Mouse (Mus musculus): Measurements from ENCODE around the gene Dyrk1b.
"Not testable (repeated sequence)": the region's sequence is repeated elsewhere in the genome, so short reads cannot be mapped to it uniquely, and the experiment has no call there.

The Dyrk1b gene

DNA sequence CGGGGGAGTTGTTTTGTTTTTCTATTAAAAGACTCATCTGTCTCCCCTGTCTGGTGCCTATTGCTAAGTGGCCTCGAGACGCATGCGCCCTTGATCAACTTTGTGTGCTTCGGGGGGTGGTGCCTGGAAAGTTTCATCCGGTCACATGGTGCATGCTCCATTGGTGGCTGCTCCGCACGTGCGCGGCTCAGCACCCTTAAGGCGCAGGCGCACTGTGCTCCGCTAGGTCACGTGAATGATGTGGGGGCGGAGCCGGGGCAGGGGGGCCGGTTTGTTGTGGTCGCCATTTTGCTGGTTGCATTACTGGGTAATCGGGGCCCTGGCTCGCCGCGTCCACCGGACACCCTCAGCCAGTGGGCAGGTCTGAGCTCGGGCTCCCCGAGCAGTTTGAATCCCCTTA lies at the start of gene Dyrk1b:
Gene Dyrk1b, plus strand, starts transcription at position 242 of the 400 bp plus-strand sequence.
- DNase-seq (ENCODE audit: low spot score in 2 of 2): peak; percentile 98 to 99

DNA sequence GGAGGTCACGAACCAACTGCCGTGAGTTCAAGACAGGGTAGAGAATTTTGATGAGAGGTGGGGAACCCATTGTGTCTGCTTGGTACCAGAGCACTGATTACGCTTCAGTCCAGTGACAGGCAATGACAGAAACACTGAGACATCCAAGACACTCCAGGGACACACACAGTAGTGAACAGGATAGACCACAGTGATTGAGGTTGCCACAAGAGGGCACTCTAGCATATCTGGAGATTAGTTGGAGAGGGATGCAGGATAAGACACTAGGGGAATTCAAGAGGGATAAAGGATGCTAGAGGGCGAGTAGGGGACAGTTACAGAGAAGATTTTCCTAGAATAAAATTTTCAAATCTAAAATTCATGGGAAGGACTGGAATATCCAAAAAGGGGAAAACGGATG lies 41.7 kb upstream of the Dyrk1b start:
- DNase-seq (ENCODE audit: low spot score in 2 of 2): no peak

DNA sequence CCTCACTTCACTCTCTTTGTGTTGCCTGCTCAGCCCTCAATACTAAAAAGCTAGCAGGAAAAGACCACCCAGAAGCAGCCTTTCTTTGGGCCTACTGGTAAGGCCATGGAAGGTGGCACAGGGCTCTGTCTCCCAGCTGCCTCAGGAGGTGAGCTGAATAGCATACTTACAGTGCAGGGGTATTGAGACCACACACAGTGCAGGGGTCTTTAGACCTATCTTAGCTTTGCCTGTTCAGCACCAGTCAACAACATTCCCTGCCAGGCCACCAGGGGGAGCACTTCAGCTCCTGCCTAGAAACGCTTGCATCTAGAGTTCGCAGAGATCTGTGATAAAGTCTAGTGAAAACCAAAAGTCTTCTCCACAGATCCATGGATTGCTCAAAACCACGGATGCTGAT lies 31.0 kb upstream of the Dyrk1b start:
- peak; percentile 39 to 75 for DNase-seq (ENCODE audit: low spot score in 2 of 2)

DNA sequence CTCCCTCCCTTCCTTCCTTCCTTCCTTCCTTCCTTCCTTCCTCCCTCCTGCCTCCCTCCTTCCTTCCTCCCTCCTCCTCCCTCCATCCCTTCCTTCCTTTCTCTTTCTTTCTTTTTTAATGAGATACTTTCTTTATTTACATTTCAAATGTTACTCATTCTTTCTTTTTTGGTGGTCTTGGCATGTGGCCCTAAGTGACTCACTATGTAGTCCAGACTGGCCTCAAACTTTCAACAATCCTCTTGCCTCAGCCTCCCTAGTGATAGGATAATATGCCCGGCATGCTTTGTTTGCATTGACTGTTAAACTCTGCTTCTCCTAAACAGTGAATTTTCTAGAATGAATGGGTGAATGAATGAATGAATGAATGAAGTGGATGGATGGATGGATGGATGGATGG lies 29.4 kb upstream of the Dyrk1b start:
- no peak for DNase-seq (ENCODE audit: low spot score in 2 of 2)

DNA sequence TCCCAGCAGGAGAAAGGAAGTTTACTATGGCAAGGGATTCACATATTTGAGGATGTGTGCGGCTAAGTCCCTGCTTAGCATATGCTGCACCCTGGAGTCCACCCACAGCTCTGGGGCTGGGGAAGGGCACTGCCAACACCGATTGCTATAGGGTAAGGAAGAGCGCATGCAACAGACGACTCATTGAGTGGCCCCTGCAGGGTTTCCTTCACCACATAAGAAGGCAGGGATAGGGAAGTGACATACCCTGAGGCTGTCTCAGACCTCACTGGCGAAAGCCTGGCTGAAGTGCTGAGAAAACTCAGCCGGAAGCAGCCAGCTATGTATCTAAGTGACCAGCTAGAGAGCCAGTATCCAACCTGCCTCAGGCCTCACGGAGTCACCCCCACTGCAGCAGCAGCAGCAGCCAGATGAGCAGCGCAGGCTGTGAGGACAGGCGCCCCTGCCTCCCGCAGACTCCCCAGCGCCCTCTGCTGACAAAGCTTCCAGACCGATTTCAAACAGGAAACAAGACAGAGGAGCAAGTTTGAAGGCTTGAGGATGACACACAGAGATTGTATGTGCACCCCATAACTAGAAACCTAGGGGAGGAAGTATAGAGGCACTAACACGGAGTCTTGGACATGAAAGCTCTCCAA lies 27.6 kb upstream of the Dyrk1b start:
- no peak for DNase-seq (ENCODE audit: low spot score in 2 of 2)

DNA sequence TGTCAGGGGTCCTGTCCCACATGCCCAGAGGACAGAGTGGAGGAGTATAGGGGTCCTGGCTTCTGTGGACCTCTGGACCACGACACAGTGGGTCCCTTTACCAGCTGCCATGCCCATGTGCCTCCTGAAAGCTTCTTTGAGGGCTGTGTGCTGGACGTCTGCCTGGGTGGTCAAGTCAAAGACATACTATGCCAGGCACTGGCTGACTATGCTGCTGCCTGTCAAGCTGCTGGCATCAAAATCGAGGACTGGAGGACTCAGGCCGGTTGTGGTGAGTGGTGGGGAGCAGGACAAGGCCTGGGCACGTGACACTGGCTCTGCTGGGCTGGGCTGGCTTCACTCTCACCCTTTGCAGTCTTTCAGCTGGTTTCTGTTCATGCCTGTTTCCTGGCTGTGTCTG lies 25.7 kb upstream of the Dyrk1b start:
- DNase-seq (ENCODE audit: low spot score in 2 of 2): not testable (repeated sequence)

DNA sequence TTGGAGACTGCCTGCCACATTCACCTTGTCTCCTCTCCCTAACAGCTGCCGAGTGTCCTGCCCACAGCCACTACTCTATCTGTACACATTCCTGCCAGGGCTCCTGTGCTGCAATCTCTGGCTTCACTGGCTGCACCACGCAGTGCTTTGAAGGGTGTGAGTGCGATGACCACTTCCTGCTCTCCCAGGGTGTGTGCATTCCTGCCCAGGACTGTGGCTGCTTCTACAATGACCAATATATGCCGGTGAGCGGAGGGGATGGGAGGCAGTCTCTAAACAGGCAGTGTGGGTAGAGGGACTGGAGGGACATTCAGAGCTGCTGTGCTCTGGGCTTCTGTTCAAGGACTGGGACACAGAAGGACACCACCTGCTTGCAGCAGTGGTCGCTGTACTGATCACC lies 20.0 kb upstream of the Dyrk1b start:
- no peak for DNase-seq (ENCODE audit: low spot score in 2 of 2)

DNA sequence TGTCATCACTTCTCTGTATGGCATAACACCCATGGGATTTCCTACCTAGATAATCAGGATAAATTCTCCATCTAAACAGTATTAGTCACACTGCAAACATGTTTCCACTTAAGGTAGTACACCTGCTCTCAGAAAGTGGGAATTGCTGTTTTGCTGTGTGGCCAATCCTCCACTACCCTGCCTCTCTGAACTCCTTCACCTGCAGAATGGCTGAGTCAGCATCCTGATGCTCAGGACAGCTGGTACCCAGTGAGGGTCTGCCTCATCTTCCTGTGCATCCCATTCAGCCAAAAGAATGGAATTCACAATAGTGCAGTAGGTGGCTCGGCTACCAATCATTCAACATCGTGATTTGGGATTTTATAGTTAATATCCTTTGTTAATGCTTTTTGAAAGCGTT lies 19.4 kb upstream of the Dyrk1b start:
- peak in 1 of 2 experiments; percentile 45 for DNase-seq (ENCODE audit: low spot score in 2 of 2)

DNA sequence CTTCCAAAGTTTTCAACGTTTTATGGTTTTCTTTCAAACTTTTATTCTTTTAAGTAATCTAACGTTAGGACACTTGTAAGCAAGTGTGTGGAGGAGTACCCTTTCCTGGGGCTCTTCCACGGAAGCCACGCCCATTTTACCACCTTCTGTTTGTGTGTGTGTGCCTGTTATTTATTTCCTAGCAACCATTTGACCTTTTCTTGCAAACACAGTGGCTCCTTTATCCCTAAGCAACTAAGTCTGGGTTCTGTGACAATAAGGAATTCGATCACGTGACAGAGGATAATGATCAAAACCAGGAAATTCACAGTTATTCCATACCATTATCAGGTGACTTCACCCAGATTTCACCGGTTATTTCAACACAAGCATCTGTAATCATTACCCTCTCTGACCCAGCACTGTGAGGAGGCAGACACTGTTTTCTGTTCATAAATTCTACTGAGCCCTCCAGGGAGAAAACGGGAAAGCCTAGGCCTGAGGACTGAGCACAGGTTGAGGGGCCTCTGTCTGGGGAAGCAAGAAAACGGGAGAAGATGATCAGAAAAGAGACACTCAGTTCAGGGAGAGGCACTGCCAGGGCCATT lies 18.0 kb upstream of the Dyrk1b start:
- DNase-seq (ENCODE audit: low spot score in 2 of 2): peak in 1 of 2 experiments; percentile 44

DNA sequence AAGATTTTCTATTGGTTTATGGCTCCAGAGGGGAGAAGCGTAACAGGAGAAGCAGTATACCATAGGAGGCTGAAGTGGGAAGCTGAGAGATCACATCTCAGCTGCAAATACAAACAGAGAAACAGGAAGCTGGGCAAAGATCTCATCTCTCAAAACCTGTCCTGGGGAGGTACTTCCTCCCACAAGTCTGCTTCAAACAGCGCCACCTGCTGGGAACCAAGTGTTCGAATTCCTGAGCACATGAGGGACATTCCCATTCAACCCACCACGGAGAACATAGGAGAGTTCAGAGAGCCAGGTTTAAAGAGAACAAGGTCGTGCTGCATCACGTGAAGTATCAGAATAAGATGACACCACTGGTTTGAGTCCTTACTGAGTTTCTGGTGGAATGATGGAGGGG lies 13.9 kb upstream of the Dyrk1b start:
- peak in 1 of 2 experiments; percentile 57 for DNase-seq (ENCODE audit: low spot score in 2 of 2)

DNA sequence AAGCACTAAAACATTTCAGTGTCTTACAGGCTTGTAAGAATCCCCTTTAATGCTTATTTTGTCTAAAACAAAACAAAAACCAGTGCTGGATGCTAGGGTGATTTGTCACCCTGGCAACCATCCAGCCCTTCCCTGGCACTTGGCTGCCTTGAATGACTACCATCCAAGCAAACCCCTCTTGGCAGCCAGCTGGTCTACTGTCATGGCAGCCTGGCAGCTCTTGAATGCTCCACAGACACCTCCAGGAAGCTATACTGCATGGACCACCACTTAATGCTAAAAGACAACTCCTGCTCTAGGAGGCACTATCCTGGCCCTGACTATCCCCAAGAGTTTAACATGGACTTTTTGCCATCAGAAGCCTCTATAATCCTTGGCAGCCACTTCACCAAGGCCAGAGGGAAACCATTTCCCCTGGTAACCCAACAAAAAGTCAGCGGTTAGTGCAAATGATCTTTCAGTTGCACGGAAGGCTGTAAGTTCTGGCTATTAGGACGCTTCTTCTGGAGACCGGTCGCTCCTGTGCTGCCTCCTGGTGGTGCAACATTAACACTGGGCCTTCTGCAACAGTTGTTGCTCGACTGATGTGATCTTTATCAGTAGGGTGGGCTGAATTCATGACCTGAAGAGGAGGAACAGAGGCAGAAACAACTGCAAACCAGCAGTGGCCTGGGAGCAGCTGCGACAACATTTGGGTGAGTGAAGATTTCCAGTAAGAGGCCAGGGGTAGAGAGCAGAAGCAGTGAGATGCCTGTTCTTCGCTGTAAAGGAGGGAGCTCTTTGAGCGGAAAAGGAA lies 10.8 kb upstream of the Dyrk1b start:
- peak; percentile 52 to 78 for DNase-seq (ENCODE audit: low spot score in 2 of 2)

DNA sequence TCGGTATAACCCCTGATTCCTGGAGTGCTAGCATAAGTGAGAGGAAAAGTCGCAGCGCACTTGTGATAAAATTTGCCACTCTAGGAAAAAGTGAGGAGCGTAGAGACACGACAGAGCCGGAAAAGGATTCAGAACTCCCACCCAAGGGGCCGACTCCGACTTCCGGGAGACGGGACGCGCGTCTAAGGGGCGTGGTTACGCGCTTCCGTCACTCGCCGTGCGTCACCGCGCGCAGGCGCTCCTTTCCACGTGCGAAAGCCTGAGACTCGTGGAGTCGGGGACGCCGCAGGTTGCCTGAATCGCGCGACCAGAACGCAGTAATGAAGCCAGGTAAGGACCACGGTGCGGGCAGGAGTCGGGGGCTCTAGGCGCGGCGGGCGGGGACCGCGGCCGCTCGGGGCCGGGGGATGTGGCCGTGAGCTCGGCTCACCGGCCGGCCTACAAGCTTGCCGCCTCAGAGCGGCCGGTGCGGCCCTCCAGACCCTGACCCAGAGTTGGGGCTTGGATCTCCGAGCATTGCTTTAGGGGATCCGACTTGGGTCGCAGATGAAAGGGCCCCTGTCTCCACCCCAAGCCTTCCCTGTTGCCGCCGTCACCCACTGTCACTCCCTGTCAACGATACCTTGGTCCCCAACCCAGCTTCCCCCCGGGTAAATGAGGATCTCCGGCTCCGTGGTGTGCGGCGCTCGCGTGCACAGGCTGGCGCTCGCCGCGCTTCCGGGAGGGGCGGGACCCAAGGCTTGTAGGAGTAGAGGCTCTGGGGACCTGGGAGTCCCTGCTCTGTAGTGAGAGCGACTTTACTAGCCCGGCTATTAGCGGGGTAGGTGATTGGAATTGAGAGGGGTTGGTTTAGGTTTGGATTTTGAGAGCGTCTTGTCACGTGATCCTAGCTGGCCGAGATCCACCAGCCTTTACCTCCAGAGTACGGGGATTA lies 9.5 kb upstream of the Dyrk1b start, which contains the start of gene Fbl:
Gene Fbl, plus strand, starts transcription at position 222 of the 934 bp plus-strand sequence.
- DNase-seq (ENCODE audit: low spot score in 2 of 2): peak; percentile 84 to 88

DNA sequence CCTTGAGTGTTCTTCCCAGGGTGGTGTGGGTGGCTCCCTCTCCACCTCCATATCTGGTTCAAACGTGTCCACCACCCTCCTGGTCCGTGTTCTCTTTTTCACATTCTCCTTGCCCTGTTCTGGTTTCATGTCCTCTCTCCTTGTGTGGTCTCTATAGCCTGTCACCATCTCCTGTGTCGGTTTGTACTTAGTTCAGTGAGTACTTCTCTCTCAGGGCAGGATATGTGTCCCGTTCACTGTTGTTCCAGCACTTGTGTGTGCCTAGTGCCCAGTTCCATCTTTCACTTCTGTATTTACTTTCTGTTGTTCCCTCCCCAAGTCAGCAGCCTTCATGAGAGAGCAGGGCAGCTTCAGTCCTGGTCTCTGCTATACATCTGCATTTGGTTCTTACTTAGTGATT lies 3.9 kb upstream of the Dyrk1b start:
- no peak for DNase-seq (ENCODE audit: low spot score in 2 of 2)

DNA sequence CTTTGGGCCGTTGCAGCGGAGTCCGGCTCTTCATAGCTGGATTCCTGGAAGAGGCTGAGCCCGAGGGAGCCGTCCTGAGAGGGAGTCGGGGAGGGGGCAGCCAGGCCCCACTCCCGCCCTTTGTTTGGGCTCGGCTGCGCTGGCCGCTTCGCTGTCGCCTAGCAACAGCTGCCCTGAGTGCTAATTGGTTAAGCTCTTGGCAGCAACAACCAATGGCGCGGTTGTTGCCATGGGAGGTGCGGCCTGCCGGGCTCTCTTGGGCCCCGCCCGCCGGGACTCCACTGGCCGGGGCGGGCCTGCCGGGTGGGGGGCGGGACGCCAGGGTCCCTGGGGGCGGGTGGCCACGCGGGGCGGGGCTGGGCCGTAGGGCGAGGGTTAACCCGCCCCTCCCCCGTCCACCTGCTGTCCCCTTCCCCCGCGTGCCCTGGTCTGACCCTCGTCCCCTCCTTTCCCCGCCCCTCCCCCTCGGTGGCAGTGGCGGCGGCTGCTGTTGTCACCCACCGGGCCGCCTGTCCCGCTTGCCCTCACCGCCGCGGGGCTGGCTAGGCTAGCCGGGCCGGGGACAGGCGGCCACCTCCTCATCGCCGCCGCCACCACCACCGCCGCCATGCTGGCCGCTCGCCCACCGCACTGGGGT lies 590 bp downstream of the Dyrk1b start:
- peak; percentile 92 to 93 for DNase-seq (ENCODE audit: low spot score in 2 of 2)

DNA sequence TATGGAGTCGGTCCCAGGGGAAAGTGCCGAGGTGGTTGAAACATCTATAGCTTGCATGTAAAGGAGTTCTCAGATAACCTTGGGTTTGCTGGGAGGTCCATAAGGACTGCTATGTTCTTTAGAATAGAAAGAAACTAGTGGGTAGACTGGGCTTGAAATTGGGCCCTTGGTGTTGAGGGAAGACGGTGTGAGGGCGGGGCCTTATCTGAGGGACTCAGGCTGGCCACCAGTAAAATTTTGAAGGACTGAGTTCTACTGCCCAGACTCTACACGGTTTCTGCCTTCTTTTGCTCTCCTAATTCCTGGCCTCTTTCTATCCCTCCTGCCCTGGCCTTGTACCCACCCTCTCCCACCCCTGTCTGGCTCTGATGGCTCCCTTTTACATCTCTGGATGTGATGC lies 1.6 kb downstream of the Dyrk1b start:
- DNase-seq (ENCODE audit: low spot score in 2 of 2): no peak

DNA sequence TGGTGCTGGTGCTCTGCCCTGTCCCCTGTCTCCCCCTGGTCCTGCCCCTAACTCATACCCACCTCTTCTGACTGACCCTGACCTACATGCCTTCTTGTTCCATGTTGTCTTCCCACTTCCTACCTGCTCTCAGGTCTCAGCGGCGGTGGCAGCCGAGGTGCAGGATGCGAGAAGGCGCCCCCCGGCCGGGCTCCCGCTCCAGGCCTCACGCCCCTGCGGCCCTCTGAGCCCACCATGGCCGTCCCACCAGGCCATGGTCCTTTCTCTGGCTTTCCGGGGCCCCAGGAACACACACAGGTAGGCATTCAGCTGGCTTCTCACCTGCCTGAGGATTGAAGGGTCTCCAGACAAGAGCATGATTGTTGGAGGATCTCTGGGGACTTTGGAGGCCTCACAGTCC lies 2.1 kb downstream of the Dyrk1b start:
- no peak for DNase-seq (ENCODE audit: low spot score in 2 of 2)

DNA sequence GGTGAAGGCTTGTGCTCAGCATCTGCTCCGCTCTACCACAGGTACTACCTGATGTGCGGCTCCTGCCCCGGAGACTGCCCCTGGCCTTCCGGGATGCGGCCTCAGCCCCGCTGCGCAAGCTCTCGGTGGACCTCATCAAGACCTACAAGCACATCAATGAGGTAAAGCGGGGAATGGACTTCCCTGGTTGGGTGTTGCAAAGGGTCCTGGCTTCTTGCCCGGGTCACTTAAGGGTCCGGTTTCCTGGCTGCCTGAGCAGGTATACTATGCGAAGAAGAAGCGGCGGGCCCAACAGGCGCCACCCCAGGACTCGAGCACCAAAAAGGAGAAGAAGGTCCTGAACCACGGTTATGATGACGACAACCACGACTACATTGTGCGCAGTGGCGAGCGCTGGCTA lies 3.1 kb downstream of the Dyrk1b start:
- DNase-seq (ENCODE audit: low spot score in 2 of 2): no peak

DNA sequence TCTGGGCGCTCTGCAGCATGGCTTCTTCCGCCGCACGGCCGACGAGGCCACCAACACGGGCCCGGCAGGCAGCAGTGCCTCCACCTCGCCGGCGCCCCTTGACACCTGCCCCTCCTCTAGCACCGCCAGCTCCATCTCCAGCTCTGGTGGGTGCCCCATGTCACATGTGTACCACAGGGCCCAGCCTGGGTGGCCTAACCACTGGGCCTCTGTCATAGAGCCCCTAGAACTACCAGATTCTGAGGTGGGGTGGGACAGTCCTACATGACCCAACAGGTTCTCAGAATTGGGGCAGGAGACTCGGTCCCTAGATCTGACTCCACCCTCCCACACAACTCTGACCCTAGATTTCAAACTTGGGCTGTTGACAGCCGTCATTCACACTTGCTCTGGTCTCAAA lies 6.6 kb downstream of the Dyrk1b start:
- DNase-seq (ENCODE audit: low spot score in 2 of 2): no peak

DNA sequence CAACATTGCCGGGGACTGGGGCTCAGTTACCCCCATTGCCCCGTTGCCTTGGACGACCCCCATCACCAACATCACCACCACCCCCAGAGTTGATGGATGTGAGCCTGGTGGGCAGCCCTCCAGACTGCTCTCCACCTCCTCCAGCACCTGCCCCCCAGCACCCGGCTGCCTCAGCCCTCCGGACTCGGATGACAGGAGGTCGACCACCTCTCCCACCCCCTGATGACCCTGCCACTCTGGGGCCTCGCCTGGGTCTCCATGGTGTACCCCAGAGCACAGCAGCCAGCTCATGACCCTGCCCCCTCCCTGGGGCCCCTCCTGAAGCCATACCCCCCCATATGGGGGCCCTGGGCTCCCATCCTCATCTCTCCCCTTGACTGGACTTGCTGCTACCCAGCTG lies 7.4 kb downstream of the Dyrk1b start:
- no peak for DNase-seq (ENCODE audit: low spot score in 2 of 2)

DNA sequence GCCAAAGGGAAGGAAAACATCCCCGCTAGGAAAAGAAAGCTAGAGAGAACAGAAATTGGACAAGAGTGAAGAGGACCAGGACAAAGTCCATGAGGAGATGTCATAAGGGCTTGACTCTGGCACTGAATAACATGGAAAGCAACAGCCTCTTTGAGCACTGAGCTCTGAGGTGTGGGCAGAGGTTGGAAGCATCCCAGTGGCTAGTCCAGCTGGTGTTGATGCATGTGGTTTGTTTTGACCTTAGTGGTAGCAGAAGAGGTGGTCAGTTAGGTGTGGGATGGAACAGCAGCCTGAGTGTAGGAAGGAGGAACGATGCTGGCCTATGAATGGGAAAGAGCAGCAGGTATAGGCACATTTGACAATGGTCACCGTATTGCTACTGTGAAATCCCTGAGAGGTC lies 12.2 kb downstream of the Dyrk1b start:
- DNase-seq (ENCODE audit: low spot score in 2 of 2): no peak

DNA sequence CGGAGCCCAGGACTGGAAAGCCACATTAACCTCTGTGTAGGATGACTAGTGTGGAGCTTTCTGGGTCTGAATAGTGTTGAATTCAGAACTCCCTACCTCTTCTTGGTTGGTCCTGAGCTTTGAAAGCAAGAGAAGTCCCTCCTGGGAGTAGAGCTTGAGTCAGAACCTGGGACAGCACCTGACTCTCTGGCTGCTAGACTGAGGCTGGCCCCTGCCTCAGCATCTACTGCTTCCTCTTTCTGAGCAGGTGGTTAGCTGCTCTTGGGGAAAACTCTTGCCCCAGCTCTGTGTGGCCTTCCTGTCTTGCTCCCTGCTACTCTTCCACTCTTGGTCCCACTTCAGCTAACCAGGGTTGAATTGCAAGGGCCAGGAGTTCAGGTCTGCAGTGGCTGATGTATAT lies 12.6 kb downstream of the Dyrk1b start:
- no peak for DNase-seq (ENCODE audit: low spot score in 2 of 2)

Data from urinary bladder, postnatal 4 days (tissue).